Mouse (Mus musculus) mesoderm, embryonic 11.5 days (tissue): Measurements from ENCODE around the gene Inip.

Experiments
- DNase-seq: peaks from one replicate; pipeline ENCODE4 v3.0.0-alpha.2; 2012; ENCODE audit warnings: low read depth, low spot score

The Inip gene

GRCm38 (mm10) chr4:59772171-59772879 lies 29.1 kb downstream of the Inip start:
- no peak for DNase-seq

- DNase-seq, result no peak
These were observed 33.7 kb downstream of the Inip start for GRCm38 (mm10) chr4:59767717-59768116.

- DNase-seq, result peak; percentile 45
These were observed 35.9 kb downstream of the Inip start for GRCm38 (mm10) chr4:59765385-59766005.

DNA sequence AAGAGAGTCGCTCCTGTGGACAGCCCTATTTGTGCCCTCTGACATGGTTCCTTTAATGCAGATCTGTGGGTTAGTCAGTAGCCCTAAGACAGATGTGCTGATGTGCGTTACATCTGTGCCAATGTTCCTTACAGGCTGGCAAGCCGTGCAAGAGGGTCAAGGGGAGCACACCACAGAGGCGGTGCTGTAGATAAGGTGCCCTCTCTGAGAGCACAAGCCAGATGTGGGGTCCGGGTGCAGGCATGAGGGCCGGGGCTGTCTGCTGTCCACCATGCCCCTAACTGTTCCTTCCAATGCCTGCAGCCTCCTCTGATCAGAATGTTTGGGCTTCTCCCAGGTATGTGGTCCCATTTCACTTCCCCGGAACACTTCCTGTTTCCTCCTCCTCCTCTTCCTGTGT lies 36.4 kb downstream of the Inip start:
- DNase-seq, result no peak

DNA sequence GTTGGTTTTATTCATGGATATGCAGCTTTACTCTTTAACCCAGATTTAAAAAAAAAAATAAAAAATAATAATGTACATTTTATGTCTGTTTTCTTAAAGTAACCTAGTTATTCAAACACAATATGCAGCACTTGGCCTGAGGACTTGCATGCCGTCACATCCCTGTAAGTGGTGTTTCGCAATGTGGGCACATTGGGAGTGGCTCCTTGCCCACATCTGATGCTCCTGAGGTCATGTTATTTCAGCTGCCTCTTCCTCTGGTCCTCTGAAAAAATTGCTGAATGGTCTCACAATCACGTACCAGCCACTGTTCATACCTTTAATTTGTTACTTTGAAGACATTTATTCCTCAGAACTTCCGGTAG lies 40.0 kb downstream of the Inip start:
- no peak for DNase-seq

DNA sequence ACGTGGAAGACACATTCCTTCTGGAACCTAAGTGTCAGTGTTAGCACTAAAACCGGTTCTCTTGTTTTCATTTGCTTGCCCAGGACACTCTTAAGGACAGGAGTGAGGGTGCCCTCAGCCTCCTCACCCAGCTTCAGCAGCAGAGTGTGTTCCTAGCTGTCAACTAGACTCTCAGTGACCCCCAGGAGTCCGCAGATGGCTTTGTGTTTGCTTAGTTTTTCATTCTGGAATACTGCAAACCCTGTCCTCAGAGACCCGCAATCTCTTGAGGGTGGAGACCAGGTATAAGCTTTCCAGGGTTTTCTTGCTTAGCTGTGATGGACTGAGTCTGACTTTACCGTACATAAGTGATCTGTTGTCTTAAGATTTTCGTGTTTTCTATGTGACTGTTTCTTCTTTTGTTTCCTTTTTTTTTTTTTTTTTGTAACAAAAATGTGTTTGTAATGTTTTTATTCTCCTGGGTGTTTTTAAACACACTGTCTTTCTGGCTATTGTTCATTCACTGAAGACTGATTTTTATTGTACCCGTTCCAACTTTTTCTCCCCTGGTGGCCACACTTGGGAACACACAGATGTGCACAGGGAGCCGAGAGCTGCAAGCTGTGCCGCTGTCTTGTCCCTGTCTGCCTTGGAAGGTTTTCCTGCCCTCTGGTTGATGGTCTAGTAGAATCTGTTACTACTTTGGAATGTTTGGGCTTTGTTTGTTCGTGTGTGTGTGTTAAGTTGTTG lies 40.6 kb downstream of the Inip start:
- peak; percentile 54 for DNase-seq

- no peak for DNase-seq
These were observed 41.4 kb downstream of the Inip start for GRCm38 (mm10) chr4:59760016-59760415.

DNA sequence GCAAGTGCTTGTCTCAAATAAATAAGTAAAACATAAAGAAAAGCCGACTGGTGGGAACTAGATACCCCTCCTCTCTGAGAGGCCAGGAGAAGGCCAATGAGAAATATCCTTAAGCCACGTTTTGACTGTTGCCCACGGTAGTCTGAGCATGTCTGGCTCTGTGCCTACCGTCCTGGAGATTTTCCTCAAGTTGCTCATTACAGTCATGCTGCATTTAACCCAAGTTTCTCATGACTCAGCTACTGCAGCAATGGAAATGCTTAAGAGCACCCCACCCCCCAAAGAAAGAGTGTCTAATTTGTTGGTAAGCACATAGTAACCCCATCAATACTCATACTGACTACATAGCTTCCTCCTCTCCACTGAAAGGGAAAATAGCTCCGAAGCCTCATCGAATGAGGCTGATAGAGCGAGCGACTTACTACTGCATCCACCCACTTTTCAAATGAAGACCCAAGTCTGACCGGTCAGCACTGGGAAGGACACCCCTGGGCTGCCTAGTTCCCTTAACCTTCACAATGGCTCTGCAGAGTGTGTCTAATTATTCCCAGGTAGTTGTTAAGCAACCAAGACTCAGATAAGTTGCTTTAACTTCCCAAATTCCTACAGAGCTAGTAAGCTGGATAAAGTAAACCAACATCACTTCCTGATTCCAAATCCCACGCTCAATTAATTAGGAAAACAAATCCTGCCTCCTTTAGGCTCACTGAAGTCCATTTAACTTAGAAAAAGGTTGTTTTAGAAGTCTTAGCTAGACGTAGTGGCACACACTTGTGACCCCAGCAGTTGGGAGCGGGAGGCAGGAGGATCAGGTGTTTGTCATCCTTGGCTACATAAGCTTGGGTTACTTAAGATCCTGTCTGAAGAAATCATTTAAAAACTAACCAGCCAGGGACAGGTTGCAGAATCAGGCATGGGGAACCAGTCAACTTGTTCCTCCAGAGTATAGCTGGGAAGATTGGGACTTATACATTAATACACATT lies 43.6 kb downstream of the Inip start:
- DNase-seq, result no peak

GRCm38 (mm10) chr4:59756332-59757082 lies 44.9 kb downstream of the Inip start:
- no peak for DNase-seq

DNA sequence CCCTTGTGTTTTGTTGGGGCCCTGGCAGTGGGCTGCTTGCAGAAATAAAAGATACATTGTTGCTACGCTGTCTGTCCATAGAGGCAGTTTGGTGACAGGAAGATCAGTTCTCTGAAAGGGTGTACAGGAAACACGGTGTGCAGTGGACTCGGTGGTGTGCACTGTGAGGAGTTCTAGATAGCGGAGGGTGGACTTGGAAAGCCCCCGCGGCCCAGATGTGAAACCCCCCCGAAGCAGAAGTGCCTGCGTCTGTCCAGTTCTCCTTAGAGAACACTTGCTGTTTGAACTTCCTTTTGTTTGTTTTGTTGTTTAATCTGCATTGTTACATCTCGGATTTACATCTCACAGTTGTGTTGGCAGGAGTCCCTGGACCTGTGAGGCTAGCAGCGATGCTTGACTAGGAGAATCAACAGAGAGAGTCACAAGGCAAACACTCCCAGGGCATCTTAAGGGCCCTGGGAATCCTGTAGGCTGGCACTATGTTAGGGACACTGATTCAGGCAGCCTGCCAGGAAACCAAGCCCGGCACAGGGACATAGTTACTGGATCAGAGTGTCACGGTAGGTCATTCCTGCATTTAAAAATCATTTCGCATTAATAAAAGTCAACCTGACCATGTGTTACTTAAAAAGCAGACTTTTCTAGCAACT lies 47.8 kb downstream of the Inip start:
- DNase-seq, result no peak

GRCm38 (mm10) chr4:59739882-59740281 lies 61.5 kb downstream of the Inip start:
- DNase-seq, result no peak

GRCm38 (mm10) chr4:59739321-59739720 lies 62.1 kb downstream of the Inip start:
- DNase-seq, result no peak

GRCm38 (mm10) chr4:59731544-59731943 lies 69.8 kb downstream of the Inip start:
- DNase-seq, result no peak

- no peak for DNase-seq
These were observed 72.5 kb downstream of the Inip start for GRCm38 (mm10) chr4:59728839-59729238.

DNA sequence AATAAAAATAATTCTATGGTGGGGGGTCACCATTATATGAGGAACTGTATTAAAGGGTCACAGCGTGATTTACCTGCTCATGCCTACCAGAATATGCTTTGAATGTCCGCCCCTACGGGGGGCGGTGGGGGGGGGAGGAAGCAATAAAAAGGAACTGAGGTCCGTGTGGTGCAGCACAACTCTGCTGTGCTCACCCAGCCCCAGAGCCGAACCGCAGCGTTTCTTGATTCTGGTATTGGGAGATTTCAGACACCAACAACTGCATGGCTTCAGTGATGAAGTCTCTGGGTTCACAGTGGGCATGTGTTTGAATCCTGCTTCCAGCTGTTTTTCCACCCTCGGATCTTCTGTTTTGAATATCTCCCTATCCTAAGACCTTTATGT lies 73.5 kb downstream of the Inip start:
- no peak for DNase-seq

- no peak for DNase-seq
These were observed 74.1 kb downstream of the Inip start for GRCm38 (mm10) chr4:59727187-59727877.

DNA sequence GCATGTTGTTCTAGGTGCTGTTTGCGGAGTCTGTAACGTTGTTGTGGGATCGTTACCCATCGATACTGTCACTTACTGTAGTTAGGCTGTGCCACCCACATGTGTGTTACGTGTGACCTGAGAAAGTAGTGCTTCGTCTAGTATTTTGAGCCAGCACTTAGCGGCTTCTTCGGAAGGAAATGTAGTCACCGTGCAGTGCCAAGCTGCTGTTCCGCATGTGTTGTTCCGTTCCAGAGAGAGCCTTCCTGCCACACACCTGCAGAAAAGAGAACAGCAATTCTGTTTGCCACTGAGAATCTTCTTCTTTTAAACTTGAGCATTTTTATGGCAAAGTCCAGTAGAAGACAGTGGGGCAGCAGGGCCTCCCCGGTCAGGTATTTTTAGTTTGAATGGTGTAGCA lies 74.9 kb downstream of the Inip start:
- no peak for DNase-seq

DNA sequence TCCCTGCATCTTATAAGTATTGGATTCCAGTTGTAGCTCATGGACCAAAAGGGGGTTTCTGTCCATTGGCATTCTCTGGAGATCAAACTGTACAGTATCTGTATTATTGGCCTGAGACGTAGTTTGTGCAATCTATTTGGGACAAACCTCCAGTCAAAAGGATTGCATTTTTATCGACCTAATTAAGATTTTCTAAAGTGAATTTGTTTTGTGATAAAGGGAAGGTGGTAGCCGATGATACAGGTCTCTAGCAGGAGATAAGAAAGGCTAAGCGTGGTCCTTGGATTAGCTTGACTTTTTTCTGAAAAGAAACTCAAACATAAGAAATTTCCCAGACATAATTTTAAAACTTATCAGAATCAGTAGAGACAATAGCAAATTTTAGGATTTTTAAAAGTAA lies 75.8 kb downstream of the Inip start:
- no peak for DNase-seq

DNA sequence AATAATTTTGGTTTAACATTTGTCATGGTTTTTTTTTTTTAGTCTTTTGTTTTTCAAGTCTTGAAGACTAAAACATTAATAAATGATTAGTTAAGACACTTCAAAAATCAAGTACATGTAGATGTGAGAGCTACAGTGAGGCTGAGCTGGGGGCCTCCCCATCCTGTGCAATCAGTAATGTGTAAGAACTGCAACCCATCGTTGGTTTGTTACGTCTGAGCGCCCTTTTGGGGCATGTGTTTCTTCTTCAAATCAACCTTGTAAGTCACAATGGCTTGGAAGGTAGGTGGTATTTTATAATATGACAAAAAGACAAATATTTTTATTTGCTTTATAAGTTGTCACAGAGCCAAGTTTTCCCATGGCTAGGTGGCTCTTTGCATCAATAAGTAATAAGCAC lies 79.6 kb downstream of the Inip start:
- no peak for DNase-seq
